Mouse (Mus musculus): Measurements from ENCODE around the gene Nxpe5. TPM values are rescaled to one million over a fixed set of nuclear protein-coding genes. Genes with fewer than 3 reads are reported as not detected.

Nxpe5 gene
- total RNA-seq, 2 experiments from 2014 or later, result 0.26 to 0.43 TPM

GRCm38 (mm10) chr5:138253061-138253460, 27.4 kb downstream of the Nxpe5 start:
- no peak for DNase-seq

GRCm38 (mm10) chr5:138255353-138256093, 29.8 kb downstream of the Nxpe5 start, which contains the start of gene Lamtor4:
Lamtor4 (plus strand) TSS chr5:138255482.
- DNase-seq, result peak; percentile 95

- peak in 1 of 2 experiments; percentile 12 for DNase-seq
Observed at GRCm38 (mm10) chr5:138256094-138256467, 30.4 kb downstream of the Nxpe5 start.

- DNase-seq, result no peak
Observed at GRCm38 (mm10) chr5:138256966-138257584, 31.4 kb downstream of the Nxpe5 start.

- no peak for DNase-seq
Observed at GRCm38 (mm10) chr5:138257585-138257978, 31.9 kb downstream of the Nxpe5 start.

GRCm38 (mm10) chr5:138258078-138258477, 32.4 kb downstream of the Nxpe5 start:
- no peak for DNase-seq

- DNase-seq, result peak; percentile 66
Observed at GRCm38 (mm10) chr5:138258542-138258941, 32.8 kb downstream of the Nxpe5 start.

GRCm38 (mm10) chr5:138258993-138259392, 33.3 kb downstream of the Nxpe5 start:
- DNase-seq, result no peak

- DNase-seq, result no peak
Observed at GRCm38 (mm10) chr5:138260051-138260450, 34.4 kb downstream of the Nxpe5 start.

- no peak for DNase-seq
Observed at GRCm38 (mm10) chr5:138260834-138261233, 35.1 kb downstream of the Nxpe5 start.

- no peak for DNase-seq
Observed at GRCm38 (mm10) chr5:138262001-138262400, 36.3 kb downstream of the Nxpe5 start.

- peak in 1 of 2 experiments; percentile 20 for DNase-seq
Observed at GRCm38 (mm10) chr5:138262582-138263240, 37.0 kb downstream of the Nxpe5 start.

- peak; percentile 96 for DNase-seq
Observed at GRCm38 (mm10) chr5:138263260-138264206, 37.8 kb downstream of the Nxpe5 start, which contains the start of gene BC037034. BC037034 (minus strand) TSS chr5:138264033.

- DNase-seq, result no peak
Observed at GRCm38 (mm10) chr5:138264207-138264578, 38.5 kb downstream of the Nxpe5 start.

GRCm38 (mm10) chr5:138265712-138266111, 40.0 kb downstream of the Nxpe5 start:
- DNase-seq, result no peak

GRCm38 (mm10) chr5:138267114-138267513, 41.4 kb downstream of the Nxpe5 start:
- no peak for DNase-seq

- no peak for DNase-seq
Observed at GRCm38 (mm10) chr5:138268980-138269379, 43.3 kb downstream of the Nxpe5 start.

GRCm38 (mm10) chr5:138271232-138271631, 45.5 kb downstream of the Nxpe5 start:
- DNase-seq, result no peak

GRCm38 (mm10) chr5:138272409-138272923, 46.8 kb downstream of the Nxpe5 start, which contains the start of gene Gal3st4:
Gal3st4 (minus strand) TSS chr5:138272840.
- no peak for DNase-seq

GRCm38 (mm10) chr5:138274186-138274585, 48.5 kb downstream of the Nxpe5 start:
- DNase-seq, result no peak

- no peak for DNase-seq
Observed at GRCm38 (mm10) chr5:138275216-138276050, 49.7 kb downstream of the Nxpe5 start.

Data from adrenal gland, postnatal 36 days (tissue).